Mouse (Mus musculus): Measurements from ENCODE around the gene Crcp.

Gene Crcp

DNA sequence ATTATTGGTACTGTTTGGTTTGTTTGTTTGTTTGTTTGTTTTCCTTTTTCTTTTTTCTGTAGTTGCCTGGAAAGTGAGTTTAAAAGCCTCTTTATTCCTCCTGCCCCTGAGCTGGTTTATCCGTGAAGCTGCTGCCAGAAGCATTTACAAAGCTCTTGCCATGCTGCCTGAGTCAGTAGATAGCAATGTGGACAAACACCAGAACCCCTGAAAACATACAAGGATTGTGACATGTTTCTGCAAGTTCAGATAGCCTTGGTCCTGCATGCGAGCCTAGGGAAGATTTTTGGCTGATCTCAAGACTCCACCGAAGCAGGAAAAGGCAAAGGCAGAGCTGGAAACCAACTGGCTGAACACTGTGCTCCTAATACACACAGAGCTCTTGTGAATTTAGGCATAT lies 80.3 kb downstream of the Crcp start:
- no peak for DNase-seq
